Mouse (Mus musculus) thymus, adult 2 months (tissue): ENCODE data around the gene Tmem129. TPM values are rescaled to one million over a fixed set of nuclear protein-coding genes. Genes with fewer than 3 reads are reported as not detected.

Source experiments
- DNase-seq: peaks from one replicate; pipeline ENCODE4 v3.0.0; 2021
- H3K27ac ChIP-seq: fragments of 200-500 bp; 2 replicates; pipeline ENCODE4 v1.5.1; 2012; ENCODE audit warnings: low read length, control low read depth; ENCODE audit not compliant: control insufficient read depth, insufficient read depth
- H3K27me3 ChIP-seq: fragments of 200-500 bp; 2 replicates; pipeline ENCODE4 v1.6.1; 2012; ENCODE audit warnings: mild to moderate bottlenecking, low read length, moderate library complexity, mixed read lengths; ENCODE audit not compliant: control insufficient read depth, insufficient read depth
- H3K36me3 ChIP-seq: fragments of 200-500 bp; 2 replicates; pipeline ENCODE4 v1.6.1; 2012; ENCODE audit warnings: mild to moderate bottlenecking, low read length, moderate library complexity; ENCODE audit not compliant: control insufficient read depth, insufficient read depth
- H3K4me1 ChIP-seq: fragments of 200-500 bp; replicated peaks from 2 replicates; pipeline ENCODE4 v1.6.1; 2012; ENCODE audit warnings: low read length; ENCODE audit not compliant: control insufficient read depth, insufficient read depth
- H3K4me3 ChIP-seq: fragments of 200-500 bp; 2 replicates; pipeline ENCODE4 v1.5.1; 2012; ENCODE audit warnings: mild to moderate bottlenecking, low read length, control low read depth, moderate library complexity; ENCODE audit not compliant: control insufficient read depth, insufficient read depth
- CTCF ChIP-seq: fragments of 200-500 bp; IDR thresholded peaks from 2 replicates; pipeline ENCODE4 v1.5.1; 2012; ENCODE audit warnings: mild to moderate bottlenecking, control low read depth, low read length, moderate library complexity, borderline replicate concordance; ENCODE audit not compliant: control insufficient read depth, poor library complexity, insufficient read depth; ENCODE audit errors: extremely low read depth
- POLR2A ChIP-seq: fragments of 200-500 bp; IDR thresholded peaks from 2 replicates; pipeline ENCODE4 v1.6.1; 2012; ENCODE audit warnings: mild to moderate bottlenecking, low read length, control low read depth, moderate library complexity; ENCODE audit not compliant: control insufficient read depth, poor library complexity, insufficient read depth; ENCODE audit errors: extremely low read depth
- WGBS: fragments of 180-500 bp; shearing (Covaris S2); methylation state at CpG from one replicate; pipeline ENCODE4 v1.1.7; 2018; 5-methylcytosine and 5-hydroxymethylcytosine counted together
- polyA plus RNA-seq: library from polyadenylated mRNA; depleted of rRNA; stranded (reverse); fragments of >200 nt; gene quantifications from 2 replicates; pipeline ENCODE4 v1.2.3, GENCODE M21; 2012

The Tmem129 gene
- polyA plus RNA-seq, 1 experiment, result 78.0 TPM

- WGBS, result 4% methylated on average over 9 of the region's 9 CpGs
Measured at GRCm38 (mm10) chr5:33630061-33630460, 28.2 kb downstream of the Tmem129 start.

GRCm38 (mm10) chr5:33629301-33629987, 28.8 kb downstream of the Tmem129 start, which contains the start of the genes Fam53a and Gm9903:
Gene Fam53a (minus strand): TSS chr5:33629635.
Gene Gm9903 (plus strand): TSS chr5:33629925.
- H3K36me3 ChIP-seq, result no peaks in the 10 kb centered on the region
- H3K4me3 ChIP-seq, result peak within 1 kb of the TSS; percentile 61
- WGBS, result under 1% methylated on average over 99 of the region's 99 CpGs
- H3K4me1 ChIP-seq, result peaks cover 13% of the 10 kb centered on the region
- TF ChIP-seq POLR2A (peak; percentile 99), CTCF (peak; percentile 68; the same call in 1 of the 2 replicates)
- H3K27me3 ChIP-seq, result no peaks in the 10 kb centered on the region
- peak within 1 kb of the TSS; percentile 91 for H3K27ac ChIP-seq
- DNase-seq, result peak; percentile 100

More at GRCm38 (mm10) chr5:33630061-33630460, 28.2 kb downstream of the Tmem129 start:
- Histone ChIP-seq H3K27ac (peak overlapping the region; percentile 26; the same call in 1 of the 2 replicates), H3K27me3 (no peaks in the 10 kb centered on the region), H3K36me3 (no peaks in the 10 kb centered on the region), H3K4me1 (peaks cover 13% of the 10 kb centered on the region), H3K4me3 (peak overlapping the region; percentile 44)
- TF ChIP-seq POLR2A (no peak), CTCF (no peak)
- DNase-seq, result peak; percentile 49

DNA sequence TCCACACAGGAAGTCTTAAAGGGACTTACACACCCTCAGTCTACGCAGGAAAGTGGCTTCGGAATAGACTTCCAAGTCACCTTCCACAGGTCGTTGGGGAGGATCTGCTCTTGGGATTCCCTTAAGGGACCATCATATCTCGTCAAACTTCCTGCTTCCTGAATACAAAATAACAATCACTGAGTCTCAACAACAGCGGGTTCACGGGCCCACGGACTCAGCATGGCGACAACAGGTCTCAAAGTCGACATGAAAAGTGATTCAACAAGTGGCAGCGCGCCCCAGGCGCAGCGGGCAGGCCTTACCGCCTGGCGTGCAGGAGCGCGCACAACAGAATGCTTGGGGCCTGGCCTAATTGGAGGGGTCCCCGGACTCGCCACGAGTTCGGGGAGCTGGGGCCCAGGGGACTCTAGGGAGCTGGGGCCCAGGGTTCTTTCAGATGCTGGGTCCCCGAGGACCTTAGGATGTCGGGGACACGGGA, 29.4 kb downstream of the Tmem129 start:
- Histone ChIP-seq H3K36me3 (no peaks in the 10 kb centered on the region), H3K27ac (peak overlapping the region; percentile 91), H3K4me3 (peak overlapping the region; percentile 61), H3K4me1 (peaks cover 13% of the 10 kb centered on the region), H3K27me3 (no peaks in the 10 kb centered on the region)
- under 1% methylated on average over 24 of the region's 24 CpGs for WGBS
- TF ChIP-seq CTCF (no peak), POLR2A (no peak)
- peak; percentile 68 for DNase-seq

DNA sequence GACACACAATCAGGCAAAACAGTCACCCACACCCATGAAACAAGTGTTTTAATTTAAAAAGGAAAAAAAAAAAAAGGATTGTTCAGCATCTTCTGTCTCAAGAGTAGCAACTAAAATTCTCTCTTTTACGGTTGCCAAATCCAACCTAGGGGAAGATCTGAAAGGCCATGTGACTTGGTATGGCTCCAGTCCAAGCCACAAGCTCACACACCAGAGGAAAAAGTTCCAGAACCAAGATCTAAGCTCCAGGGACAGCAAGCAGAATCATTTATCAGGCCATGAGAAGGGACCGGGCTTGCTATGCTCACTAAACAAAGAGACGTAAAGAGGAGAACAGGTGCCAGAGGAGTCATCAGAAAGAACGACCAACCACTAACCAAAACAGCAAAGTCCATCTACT, 30.2 kb downstream of the Tmem129 start:
- H3K4me1 ChIP-seq, result peaks cover 13% of the 10 kb centered on the region
- TF ChIP-seq CTCF, result no peak
- TF ChIP-seq POLR2A, result no peak
- no peak for DNase-seq
- no peak overlapping the region; the same call in 1 of the 2 replicates for H3K27ac ChIP-seq
- H3K4me3 ChIP-seq, result no peak overlapping the region
- no peaks in the 10 kb centered on the region for H3K27me3 ChIP-seq
- H3K36me3 ChIP-seq, result no peaks in the 10 kb centered on the region
- 7% methylated on average over 4 of the region's 4 CpGs for WGBS

GRCm38 (mm10) chr5:33623766-33624165, 34.5 kb downstream of the Tmem129 start:
- Histone ChIP-seq H3K4me3 (no peak overlapping the region), H3K27me3 (no peaks in the 10 kb centered on the region), H3K4me1 (peaks cover 5% of the 10 kb centered on the region), H3K36me3 (no peaks in the 10 kb centered on the region), H3K27ac (no peak overlapping the region)
- no peak for TF ChIP-seq CTCF
- no peak for TF ChIP-seq POLR2A
- DNase-seq, result no peak
- 96% methylated on average over 3 of the region's 3 CpGs for WGBS

- no peak overlapping the region for H3K27ac ChIP-seq
- H3K4me3 ChIP-seq, result no peak overlapping the region
- WGBS, result 93% methylated on average over 2 of the region's 2 CpGs
- no peak for DNase-seq
- H3K36me3 ChIP-seq, result no peaks in the 10 kb centered on the region
- H3K27me3 ChIP-seq, result no peaks in the 10 kb centered on the region
- no peak for TF ChIP-seq POLR2A
- no peak for TF ChIP-seq CTCF
- H3K4me1 ChIP-seq, result peaks cover under 1% of the 10 kb centered on the region
Measured at GRCm38 (mm10) chr5:33622671-33623070, 35.5 kb downstream of the Tmem129 start.
